27 mouse cellular contexts compared by ENCODE assay signal in genomic region chrX:129784062-129784461, GRCm38 (mm10). TPM values are rescaled to one million over a fixed set of nuclear protein-coding genes. Genes with fewer than 3 reads are reported as not detected.
A peak's percentile ranks its signal among the peaks of the same experiment; 100 is the strongest.
DNase-seq lines count a peak whose midpoint lies in the region; ATAC-seq and TF ChIP-seq lines count a peak whose summit lies in the region.
"Had no signal": no experiment of that assay in that cellular context is flagged by ENCODE, and none has a peak within 500 bp of the region (broad histone marks: within the 10 kb centered on the region; RNA-seq: fewer than 3 reads in every experiment).

No protein-coding gene starts in this region.

- H3K27ac ChIP-seq in intestine, embryonic 16.5 days (ENCODE audit: low read length): no peak overlapping the region
- H3K27ac ChIP-seq in intestine, postnatal 0 days (ENCODE audit: low read depth, low read length): no peak overlapping the region
- H3K27ac ChIP-seq in liver, adult 2 months (replicated peaks; ENCODE audit: insufficient read depth, low read depth, low read length): no peak overlapping the region
- H3K27ac ChIP-seq: hindbrain, embryonic 10.5 days; hindbrain, embryonic 15.5 days; limb, embryonic 13.5 days; neural tube, embryonic 12.5 days had no signal

- H3K4me1 ChIP-seq in intestine, embryonic 16.5 days (ENCODE audit: control insufficient read depth, insufficient read depth, low read length): no peaks in the 10 kb centered on the region
- H3K4me1 ChIP-seq in intestine, postnatal 0 days (replicated peaks; ENCODE audit: control insufficient read depth, insufficient read depth, low read length): no peaks in the 10 kb centered on the region
- no peaks in the 10 kb centered on the region; the same call in 1 of the 2 replicates for H3K4me1 ChIP-seq in liver, adult 2 months (ENCODE audit: control insufficient read depth, insufficient read depth, low read length)
- H3K4me1 ChIP-seq: hindbrain, embryonic 10.5 days; hindbrain, embryonic 15.5 days; limb, embryonic 13.5 days; neural tube, embryonic 12.5 days had no signal

- ATAC-seq in intestine, embryonic 16.5 days: 0 out of 2 replicates have a peak, but pooled peaks have one; percentile 64
- ATAC-seq in intestine, postnatal 0 days: no peak
- ATAC-seq: activated CD4-positive, CD25-positive, alpha-beta regulatory T cell, adult 4 months; forebrain, embryonic 14.5 days; inflammation-experienced regulatory T-cells, adult 6 months; midbrain, embryonic 16.5 days had no signal

- H3K79me2 ChIP-seq in liver, adult 2 months (ENCODE audit: control insufficient read depth, insufficient read depth, low read length): no peaks in the 10 kb centered on the region

- no peak overlapping the region for H3K4me2 ChIP-seq in intestine, embryonic 16.5 days (ENCODE audit: low read depth, low read length)
- no peak overlapping the region for H3K4me2 ChIP-seq in intestine, postnatal 0 days (replicated peaks; ENCODE audit: low read depth)
- H3K4me2 ChIP-seq: hindbrain, embryonic 15.5 days; limb, embryonic 13.5 days; midbrain, embryonic 11.5 days; neural tube, embryonic 12.5 days had no signal

- 79% methylated on average over 5 of the region's 5 CpGs for WGBS in intestine, embryonic 16.5 days
- 55% methylated on average over 5 of the region's 5 CpGs for WGBS in intestine, postnatal 0 days
- WGBS in liver, adult 2 months: 28% methylated on average over 5 of the region's 5 CpGs
- 38% methylated on average over 5 of the region's 5 CpGs for WGBS in large intestine, adult 2 months

- DNase-seq in liver, adult 2 months (ENCODE audit: extremely low read depth, low read depth, low spot score): peak; percentile 82
- no peak for DNase-seq in liver
- peak; percentile 52 for DNase-seq in kidney, adult 9 months
- peak; percentile 13 for DNase-seq in large intestine, adult 2 months (ENCODE audit: low read depth, low spot score)
- DNase-seq in layer of hippocampus, adult 8-10 months (ENCODE audit: low spot score in 2 of 2): no peak
- no peak for DNase-seq in embryo, embryonic 10 days (ENCODE audit: low spot score)
- DNase-seq: adrenal gland, adult 2 months; adrenal gland, postnatal 36 days; cerebellum, adult 18-20 months; cerebellum, postnatal 14 days; gastrocnemius, postnatal 14 days; heart, postnatal 14 days; right cerebral cortex, postnatal 4 days; thymus, adult 2 months; thymus, postnatal 36 days had no signal

- H3K27me3 ChIP-seq in intestine, embryonic 16.5 days (replicated peaks; ENCODE audit: control insufficient read depth, insufficient read depth, low read length): no peaks in the 10 kb centered on the region
- no peaks in the 10 kb centered on the region for H3K27me3 ChIP-seq in intestine, postnatal 0 days (replicated peaks; ENCODE audit: control insufficient read depth, insufficient read depth, low read length)
- no peaks in the 10 kb centered on the region for H3K27me3 ChIP-seq in liver, adult 2 months (ENCODE audit: control insufficient read depth, insufficient read depth, low read length)
- H3K27me3 ChIP-seq: CH12.LX; hindbrain, embryonic 15.5 days; limb, embryonic 13.5 days; neural tube, embryonic 12.5 days had no signal

- no peak overlapping the region for H3K4me3 ChIP-seq in intestine, embryonic 16.5 days (ENCODE audit: low read length)
- no peak overlapping the region for H3K4me3 ChIP-seq in intestine, postnatal 0 days (ENCODE audit: low read depth, low read length)
- H3K4me3 ChIP-seq in liver, adult 2 months (ENCODE audit: insufficient read depth, low read depth, low read length): peak overlapping the region; percentile 11; the same call in 1 of the 2 replicates
- H3K4me3 ChIP-seq: hindbrain, embryonic 10.5 days; hindbrain, embryonic 15.5 days; limb, embryonic 13.5 days; neural tube, embryonic 12.5 days had no signal

- H3K9ac ChIP-seq in intestine, embryonic 16.5 days (ENCODE audit: low read depth, low read length): no peak overlapping the region
- no peak overlapping the region for H3K9ac ChIP-seq in intestine, postnatal 0 days (ENCODE audit: low read depth, low read length)
- no peak overlapping the region for H3K9ac ChIP-seq in liver, adult 2 months (ENCODE audit: low read depth, low read length)
- H3K9ac ChIP-seq: hindbrain, embryonic 15.5 days; limb, embryonic 13.5 days; neural tube, embryonic 12.5 days had no signal

- no peaks in the 10 kb centered on the region for H3K9me3 ChIP-seq in intestine, embryonic 16.5 days (ENCODE audit: control insufficient read depth, low read length)
- no peaks in the 10 kb centered on the region for H3K9me3 ChIP-seq in intestine, postnatal 0 days (ENCODE audit: control insufficient read depth)
- H3K9me3 ChIP-seq: hindbrain, embryonic 10.5 days; hindbrain, embryonic 15.5 days; limb, embryonic 13.5 days; neural tube, embryonic 12.5 days had no signal

- no peaks in the 10 kb centered on the region for H3K36me3 ChIP-seq in intestine, embryonic 16.5 days (ENCODE audit: control insufficient read depth, insufficient read depth, low read length)
- no peaks in the 10 kb centered on the region for H3K36me3 ChIP-seq in intestine, postnatal 0 days (ENCODE audit: control insufficient read depth, insufficient read depth)
- no peaks in the 10 kb centered on the region for H3K36me3 ChIP-seq in liver, adult 2 months (ENCODE audit: control insufficient read depth, insufficient read depth, low read length)
- H3K36me3 ChIP-seq: hindbrain, embryonic 10.5 days; hindbrain, embryonic 15.5 days; limb, embryonic 13.5 days; neural tube, embryonic 12.5 days had no signal

- no peak for TF ChIP-seq CTCF in intestine, postnatal 0 days (IDR thresholded peaks at IDR 0.05; ENCODE audit: low read depth)
- TF ChIP-seq CTCF in liver, adult 2 months (IDR thresholded peaks at IDR 0.05; ENCODE audit: low read depth, low read length): no peak

- TF ChIP-seq POLR2A in liver, adult 2 months (IDR thresholded peaks at IDR 0.05; ENCODE audit: extremely low read depth, insufficient read depth, low read length): no peak

RNA-seq across cellular contexts. Expression of gene Diaph2, which starts 34.5 kb away (rescaled TPM):
- polyA plus RNA-seq in intestine, embryonic 16.5 days (2015; fragmentation: Nextera tagmentation; extraction: Ambion mirVana): 2.4 and 2.5 TPM in 2 replicates
- polyA plus RNA-seq in intestine, postnatal 0 days (2015; fragmentation: Nextera tagmentation; extraction: Ambion mirVana): 2.3 and 2.4 TPM in 2 replicates
- 10.9 and 13.3 TPM in 2 replicates for total RNA-seq in liver, adult 2 months (2014; rRNA removed)
- 2.2 and 3.2 TPM in 2 replicates for polyA plus RNA-seq in liver, adult 2 months (2012; rRNA removed)
- 0.92 and 1.3 TPM in 2 replicates for polyA plus RNA-seq in large intestine, adult 2 months (2012; rRNA removed)
- total RNA-seq in layer of hippocampus, adult 8-10 months (2022): 10 to 100 TPM; 23.1 to 28.6 (median 26.1) TPM
- total RNA-seq: CH12.LX had no signal

Comparison
In these comparisons a context has a peak if more than half of its experiments do, and no peak if none do; other contexts are left out.
1. DNase-seq: peak in liver, adult 2 months (single experiment), kidney, adult 9 months (single experiment) and large intestine, adult 2 months (single experiment); none in liver (single experiment), layer of hippocampus, adult 8-10 months (0 of 2) and embryo, embryonic 10 days (single experiment).